Comparison of ENCODE assay signal across 13 mouse cellular contexts in the genomic region with DNA sequence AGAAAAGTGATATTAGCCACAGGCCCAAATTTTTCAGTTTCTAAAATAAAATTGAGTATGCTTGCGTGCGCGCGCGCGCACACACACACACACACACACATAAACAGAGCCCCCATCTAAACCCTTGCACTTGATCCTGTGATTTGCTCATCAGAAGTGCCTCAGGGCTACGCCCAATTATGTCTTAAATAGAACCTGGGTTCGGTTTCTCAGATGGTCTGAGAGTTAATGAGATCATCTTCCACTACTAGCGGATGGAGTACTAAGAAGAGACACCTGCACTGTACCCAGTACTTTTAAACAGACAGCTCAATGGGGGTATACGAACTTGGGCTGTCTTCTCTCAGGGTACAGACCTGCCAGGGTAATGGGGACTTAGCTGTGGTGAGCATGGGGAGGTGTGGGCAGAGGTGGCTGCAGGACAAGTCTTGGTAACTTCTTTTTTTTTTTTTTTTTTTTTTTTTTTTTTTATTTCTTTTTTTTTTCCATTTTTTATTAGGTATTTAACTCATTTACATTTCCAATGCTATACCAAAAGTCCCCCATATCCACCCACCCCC.
"Had no signal": no experiment of that assay in that cellular context is flagged by ENCODE, and none has a peak within 500 bp of the region (broad histone marks: within the 10 kb centered on the region; RNA-seq: fewer than 3 reads in every experiment).

No protein-coding gene starts in this region.

- H3K4me1 ChIP-seq: liver, embryonic 13.5 days; midbrain, embryonic 15.5 days had no signal

- DNase-seq: kidney, adult 9 months; kidney, postnatal 14 days; kidney, postnatal 4 days; left cerebral cortex, postnatal 4 days; liver, embryonic 13.5 days; lung, adult 2 months; lung, postnatal 14 days; lung, postnatal 4 days; thymus, adult 2 months; thymus, postnatal 14 days; thymus, postnatal 4 days had no signal

- H3K9ac ChIP-seq: liver, embryonic 13.5 days; midbrain, embryonic 15.5 days had no signal

- H3K4me3 ChIP-seq: liver, embryonic 13.5 days; midbrain, embryonic 15.5 days had no signal

- H3K4me2 ChIP-seq: liver, embryonic 13.5 days; midbrain, embryonic 15.5 days had no signal

- ATAC-seq: midbrain, embryonic 15.5 days had no signal

- H3K27me3 ChIP-seq: liver, embryonic 13.5 days; midbrain, embryonic 15.5 days had no signal

- H3K9me3 ChIP-seq: liver, embryonic 13.5 days; midbrain, embryonic 15.5 days had no signal

- H3K36me3 ChIP-seq: liver, embryonic 13.5 days had no signal

- H3K27ac ChIP-seq: liver, embryonic 13.5 days; midbrain, embryonic 15.5 days; stomach, postnatal 0 days had no signal
